Mouse (Mus musculus) C2C12 (cell line): Measurements from ENCODE around the gene Ccdc81.

Source experiments
- CTCF ChIP-seq: IDR thresholded peaks from one replicate; pipeline ENCODE4 v1.5.1; 2011; ENCODE audit not compliant: control insufficient read depth, insufficient read depth, insufficient read length
- MAX ChIP-seq: IDR thresholded peaks from one replicate; pipeline ENCODE4 v1.6.1; 2011; ENCODE audit warnings: mild to moderate bottlenecking, control low read depth

GRCm38 (mm10) chr7:89908421-89908820, 5.0 kb upstream of the Ccdc81 start:
- TF ChIP-seq CTCF (no peak), MAX (no peak)
